Mouse (Mus musculus) right cerebral cortex, postnatal 36 days (tissue): ENCODE results near the gene Mt1.
A peak's percentile ranks its signal among the peaks of the same experiment; 100 is the strongest.

Experiments
- DNase-seq, 2 experiments: peaks; one replicate each; pipeline ENCODE4 v3.0.0; 2022; ENCODE audit warnings: low spot score in 2 of 2, mixed read lengths in 1 of 2

Mt1 gene

GRCm38 (mm10) chr8:94172809-94173732, 5.8 kb upstream of the Mt1 start:
- no peak for DNase-seq

- no peak for DNase-seq
These were observed 5.0 kb upstream of the Mt1 start for GRCm38 (mm10) chr8:94173848-94174403.

- DNase-seq, result no peak
These were observed 4.2 kb upstream of the Mt1 start for GRCm38 (mm10) chr8:94174619-94175213.

- DNase-seq, result no peak
These were observed 1.0 kb upstream of the Mt1 start for GRCm38 (mm10) chr8:94177716-94178390.

- no peak for DNase-seq
These were observed 1.1 kb downstream of the Mt1 start for GRCm38 (mm10) chr8:94179713-94180560.

GRCm38 (mm10) chr8:94180561-94180908, 1.7 kb downstream of the Mt1 start:
- no peak for DNase-seq

GRCm38 (mm10) chr8:94182055-94182929, 3.4 kb downstream of the Mt1 start:
- DNase-seq, result no peak

- DNase-seq, result peak in 1 of 2 experiments; percentile 54
These were observed 4.2 kb downstream of the Mt1 start for GRCm38 (mm10) chr8:94183117-94183516.

- DNase-seq, result no peak
These were observed 5.5 kb downstream of the Mt1 start for GRCm38 (mm10) chr8:94184357-94184843.

- DNase-seq, result no peak
These were observed 6.9 kb downstream of the Mt1 start for GRCm38 (mm10) chr8:94185791-94186190.

GRCm38 (mm10) chr8:94186542-94186941, 7.7 kb downstream of the Mt1 start:
- DNase-seq, result no peak

- DNase-seq, result no peak
These were observed 8.6 kb downstream of the Mt1 start for GRCm38 (mm10) chr8:94187290-94188002.

GRCm38 (mm10) chr8:94189275-94190031, 10.6 kb downstream of the Mt1 start:
- DNase-seq, result peak; percentile 66 to 68

GRCm38 (mm10) chr8:94191101-94191691, 12.3 kb downstream of the Mt1 start:
- no peak for DNase-seq

- no peak for DNase-seq
These were observed 14.0 kb downstream of the Mt1 start for GRCm38 (mm10) chr8:94192926-94193325.

- DNase-seq, result no peak
These were observed 15.8 kb downstream of the Mt1 start for GRCm38 (mm10) chr8:94194591-94195223.

GRCm38 (mm10) chr8:94199202-94199869, 20.5 kb downstream of the Mt1 start:
- peak in 1 of 2 experiments; percentile 55 for DNase-seq
